In the genomic region with DNA sequence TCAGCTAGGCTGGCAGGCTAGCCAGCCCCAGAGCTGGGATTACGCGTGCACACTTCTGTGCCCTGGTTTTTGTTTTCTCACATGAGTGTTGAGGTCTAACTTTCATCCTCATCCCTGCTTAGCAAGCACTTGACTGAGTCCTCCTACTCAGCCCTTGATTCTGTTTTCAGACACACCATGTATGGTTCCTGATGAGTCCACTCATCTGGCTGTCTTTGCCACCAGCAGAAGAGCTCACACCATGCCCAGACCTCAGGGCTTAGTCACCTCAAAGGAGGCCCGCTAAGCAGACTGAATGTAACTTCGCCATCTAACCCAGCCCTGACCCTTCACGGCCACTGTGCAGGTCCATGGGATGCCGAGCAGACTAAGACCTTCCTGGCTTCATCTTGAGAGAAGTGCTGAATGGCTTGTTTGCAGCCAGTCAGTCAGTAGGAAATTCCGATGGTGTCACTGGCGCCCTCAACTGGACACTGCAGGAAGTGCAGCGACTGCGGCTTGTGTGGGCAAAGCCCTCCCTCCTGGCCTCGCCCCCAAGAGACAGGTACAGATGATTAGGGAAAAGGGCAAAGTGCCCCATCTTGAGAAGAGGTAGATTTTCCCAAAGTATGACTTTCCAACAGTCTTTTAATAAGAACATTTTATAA, we compare ENCODE assay signal across 9 mouse cellular contexts.
DNase-seq lines count a peak whose midpoint lies in the region; ATAC-seq and TF ChIP-seq lines count a peak whose summit lies in the region.
"Had no signal": no experiment of that assay in that cellular context is flagged by ENCODE, and none has a peak within 500 bp of the region (broad histone marks: within the 10 kb centered on the region; RNA-seq: fewer than 3 reads in every experiment).

No protein-coding gene starts in this region.

- no peak overlapping the region for H3ac ChIP-seq in C2C12 (ENCODE audit: control insufficient read depth, insufficient read length, low read depth)

- no peak overlapping the region for H3K27ac ChIP-seq in liver, embryonic 12.5 days
- H3K27ac ChIP-seq: hindbrain, embryonic 15.5 days had no signal

- 0 out of 2 replicates have a peak, but pooled peaks cover 8% of the 10 kb centered on the region for H3K4me1 ChIP-seq in liver, embryonic 12.5 days

- DNase-seq in R1 (ENCODE audit: low read depth, low spot score) = peak; percentile 75
- peak; percentile 88 to 91 for DNase-seq in cerebellum, postnatal 10 days
- peak; percentile 53 to 67 for DNase-seq in gastrocnemius, adult 8-10 months (ENCODE audit: low spot score in 2 of 2)
- DNase-seq in kidney, postnatal 10 days = peak; percentile 85
- peak; percentile 15 for DNase-seq in retina, adult 2 months (ENCODE audit: low read depth, low spot score)
- peak; percentile 91 for DNase-seq in thymus, postnatal 4 days

- H3K4me2 ChIP-seq in liver, embryonic 12.5 days = no peak overlapping the region
- H3K4me2 ChIP-seq: hindbrain, embryonic 15.5 days had no signal

- H3K9ac ChIP-seq in liver, embryonic 12.5 days = no peak overlapping the region
- H3K9ac ChIP-seq: hindbrain, embryonic 15.5 days had no signal

- H3K36me3 ChIP-seq in C2C12 (ENCODE audit: control insufficient read depth, insufficient read depth) = no peaks in the 10 kb centered on the region
- H3K36me3 ChIP-seq in liver, embryonic 12.5 days = no peaks in the 10 kb centered on the region
- H3K36me3 ChIP-seq: hindbrain, embryonic 15.5 days had no signal

- no peak overlapping the region for H3K4me3 ChIP-seq in C2C12 (ENCODE audit: insufficient read depth, poor library complexity, severe bottlenecking)
- H3K4me3 ChIP-seq in liver, embryonic 12.5 days = no peak overlapping the region
- H3K4me3 ChIP-seq: hindbrain, embryonic 15.5 days had no signal

- H3K27me3 ChIP-seq in C2C12 (ENCODE audit: control insufficient read depth, insufficient read depth, insufficient read length) = no peaks in the 10 kb centered on the region
- peaks cover 4% of the 10 kb centered on the region; the same call in 1 of the 2 replicates for H3K27me3 ChIP-seq in liver, embryonic 12.5 days (replicated peaks)
- H3K27me3 ChIP-seq: hindbrain, embryonic 15.5 days had no signal

- H3K79me2 ChIP-seq in C2C12 (ENCODE audit: control insufficient read depth, insufficient read depth) = no peaks in the 10 kb centered on the region

- no peaks in the 10 kb centered on the region for H3K79me3 ChIP-seq in C2C12 (ENCODE audit: low read depth)

- no peaks in the 10 kb centered on the region for H3K9me3 ChIP-seq in liver, embryonic 12.5 days (replicated peaks)
- H3K9me3 ChIP-seq: hindbrain, embryonic 15.5 days had no signal

- TF ChIP-seq CTCF in C2C12 (IDR thresholded peaks at IDR 0.05; ENCODE audit: control insufficient read depth, insufficient read depth, insufficient read length) = peak; percentile 77

- peak; percentile 36; the same call in 1 of the 2 replicates for ATAC-seq in liver, embryonic 12.5 days

- WGBS in liver, embryonic 12.5 days (ENCODE audit: insufficient replicate concordance) = 39% methylated on average over 11 of the region's 11 CpGs

TF ChIP-seq in C2C12, 6 proteins besides CTCF, POLR2A, EP300 and RAD21:
- no peak for TF ChIP-seq USF1 (IDR thresholded peaks at IDR 0.05; ENCODE audit: low read depth)
- no peak for TF ChIP-seq CEBPB (IDR thresholded peaks at IDR 0.05; ENCODE audit: low read depth)
- TF ChIP-seq MYOD1 (IDR thresholded peaks at IDR 0.05; ENCODE audit: control insufficient read depth, insufficient read length, low read depth) = no peak
- no peak for TF ChIP-seq MYOG (IDR thresholded peaks at IDR 0.05; ENCODE audit: control insufficient read depth, extremely low read depth, insufficient read length)
- TF ChIP-seq FOSL1 (IDR thresholded peaks at IDR 0.05; ENCODE audit: insufficient read depth, low read length, poor library complexity, severe bottlenecking) = no peak
- TF ChIP-seq MAX (IDR thresholded peaks at IDR 0.05) = no peak

Comparison
In these comparisons a context has a peak if more than half of its experiments do, and no peak if none do; other contexts are left out.
1. DNase-seq: peak in every context shown above with its lines; median percentile 91 in thymus, postnatal 4 days; 90 in cerebellum, postnatal 10 days; 85 in kidney, postnatal 10 days; 75 in R1; 60 in gastrocnemius, adult 8-10 months; 15 in retina, adult 2 months.